Mouse (Mus musculus) left cerebral cortex, adult 2 months (tissue): Measurements from ENCODE around the gene Il6st. TPM values are rescaled to one million over a fixed set of nuclear protein-coding genes. Genes with fewer than 3 reads are reported as not detected.

Source experiments
- DNase-seq, 2 experiments: peaks; one replicate each; pipeline ENCODE4 v3.0.0; 2021 to 2022; ENCODE audit warnings: low spot score in 2 of 2, mixed read lengths in 1 of 2; ENCODE audit errors: extremely low spot score in 1 of 2
- H3K27ac ChIP-seq: fragments of 200-600 bp; 2 replicates; pipeline ENCODE4 v1.8.1; 2022
- H3K4me3 ChIP-seq: fragments of 200-600 bp; 2 replicates; pipeline ENCODE4 v1.8.1; 2022
- CTCF ChIP-seq: fragments of 200-600 bp; IDR thresholded peaks from 2 replicates; pipeline ENCODE4 v1.8.1; 2022; ENCODE audit warnings: antibody characterized with exemption, mild to moderate bottlenecking, moderate library complexity
- intact Hi-C: fragments of 180-260 bp; cut with DNase I; formaldehyde crosslinking; loops from one replicate; pipeline ENCODE4 v1.15.1; 2025
- total RNA-seq, 2 experiments: library from RNA; stranded (reverse); gene quantifications; 2 replicates each; pipeline ENCODE4 v1.2.3; 2021

Gene Il6st
- total RNA-seq, 2 experiments from 2014 or later = 73.3 to 80.1 TPM

DNA sequence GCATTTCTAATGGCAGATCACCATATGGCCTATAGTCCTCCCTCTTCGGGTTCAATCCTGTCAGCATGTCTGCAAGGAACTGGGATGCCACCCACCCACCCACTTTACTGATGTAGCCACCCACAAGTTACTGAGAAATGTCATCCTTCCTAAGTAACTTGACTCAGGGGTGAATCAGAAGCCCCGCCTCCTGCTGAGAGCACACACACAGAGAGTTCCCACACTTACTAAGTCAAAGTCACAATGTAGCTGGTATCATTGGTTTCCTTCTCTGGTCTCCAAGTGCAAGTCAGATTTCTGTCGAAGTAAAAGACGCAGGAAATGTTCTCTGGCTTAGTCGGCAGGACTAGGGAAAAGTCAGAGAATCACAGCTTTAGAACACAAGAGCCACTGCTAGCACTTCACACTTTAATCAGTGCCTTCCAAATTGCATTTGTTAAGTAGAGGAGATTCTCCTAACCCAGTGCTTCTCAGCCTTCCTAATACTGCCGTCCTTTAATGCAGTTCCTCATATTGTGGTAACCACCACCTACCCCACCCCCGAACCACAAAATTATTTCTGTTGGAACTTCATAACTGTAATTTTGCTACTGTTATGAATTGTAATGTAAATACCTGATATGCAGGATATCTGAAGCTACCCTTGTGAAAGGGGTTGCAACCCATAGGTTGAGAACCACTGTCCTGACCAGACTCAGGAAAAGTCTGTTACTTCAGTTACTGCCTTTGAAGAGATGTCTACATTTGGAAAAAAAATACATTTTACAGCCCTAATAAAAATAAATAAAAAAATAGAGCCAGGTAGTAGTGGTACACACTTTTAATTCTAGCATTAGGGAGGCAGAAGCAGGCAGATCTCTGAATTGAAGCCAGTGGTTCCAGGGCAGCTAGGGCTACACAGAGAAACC, 88.0 kb downstream of the Il6st start:
- no peak for DNase-seq
- H3K27ac ChIP-seq = no peak overlapping the region
- TF ChIP-seq CTCF = no peak
- intact Hi-C loops = no loop called here
- no peak overlapping the region for H3K4me3 ChIP-seq

GRCm38 (mm10) chr13:112553304-112553703, 89.4 kb downstream of the Il6st start:
- DNase-seq = no peak
- H3K4me3 ChIP-seq = no peak overlapping the region
- H3K27ac ChIP-seq = no peak overlapping the region
- intact Hi-C loops = no loop called here
- TF ChIP-seq CTCF = no peak

DNA sequence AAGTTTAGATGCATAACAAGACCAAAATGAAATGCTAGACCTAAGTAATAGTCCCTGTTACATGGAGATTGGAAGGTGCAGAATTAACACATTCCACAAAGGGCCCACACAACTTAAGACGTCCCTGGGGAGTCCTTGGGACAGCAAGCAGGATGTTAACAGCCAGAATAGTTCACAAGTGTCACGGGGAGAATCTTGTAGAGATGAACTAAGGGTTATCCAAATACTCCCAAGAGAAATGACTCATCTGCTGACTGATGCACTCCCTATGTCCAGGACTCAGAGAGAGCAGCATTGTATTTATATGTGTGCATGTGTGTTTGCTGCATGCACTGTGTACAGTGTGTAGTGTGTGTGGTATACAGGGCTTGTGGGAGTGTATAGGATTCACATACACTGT, 92.6 kb downstream of the Il6st start:
- intact Hi-C loops = no loop called here

More for the DNA sequence above, 92.6 kb downstream of the Il6st start:
- TF ChIP-seq CTCF = no peak
- no peak for DNase-seq
- no peak overlapping the region for H3K4me3 ChIP-seq
- H3K27ac ChIP-seq = no peak overlapping the region

Other genes starting within 250 kb of the Il6st start
- gene Ankrd55, start 175.6 kb upstream of the Il6st start, total RNA-seq = 1 to 10 TPM; 3.6 to 4.1 TPM
- gene Il31ra, start 130.3 kb downstream of the Il6st start, total RNA-seq = under 1 TPM; 0.21 to 0.41 TPM
- 1 to 10 TPM; 2.2 to 2.4 TPM for gene Ddx4, start 188.4 kb downstream of the Il6st start, total RNA-seq
- gene Slc38a9, start 196.7 kb downstream of the Il6st start, total RNA-seq = 10 to 100 TPM; 20.6 to 25.2 TPM